Mouse (Mus musculus): ENCODE results near the gene Ahdc1. TPM values are rescaled to one million over a fixed set of nuclear protein-coding genes. Genes with fewer than 3 reads are reported as not detected.
A peak's percentile ranks its signal among the peaks of the same experiment; 100 is the strongest.

Ahdc1 gene
- polyA plus RNA-seq, 1 experiment from 2014 or later, result 7.5 TPM

- peaks cover 19% of the 10 kb centered on the region for H3K27me3 ChIP-seq (ENCODE audit: control insufficient read depth, insufficient read depth, low read length)
- ATAC-seq (replicated peaks; ENCODE audit: low FRiP score) (peak; percentile 6; the same call in 1 of the 2 replicates), DNase-seq (ENCODE audit: low spot score) (peak; percentile 74)
- H3K4me3 ChIP-seq (ENCODE audit: low read depth, low read length), result peak overlapping the region; percentile 93
- peak overlapping the region; percentile 88 for H3K27ac ChIP-seq (ENCODE audit: low read depth, low read length)
- H3K4me2 ChIP-seq (ENCODE audit: low read depth, low read length, severe bottlenecking), result peak overlapping the region; percentile 70
- 2% methylated on average over 13 of the region's 18 CpGs for WGBS
- peaks cover 30% of the 10 kb centered on the region for H3K4me1 ChIP-seq (replicated peaks; ENCODE audit: control insufficient read depth, insufficient read depth, low read length)
- H3K9ac ChIP-seq (ENCODE audit: low read length), result peak overlapping the region; percentile 93
- no peaks in the 10 kb centered on the region for H3K36me3 ChIP-seq (ENCODE audit: control insufficient read depth, insufficient read depth, low read length)
- no peaks in the 10 kb centered on the region for H3K9me3 ChIP-seq (ENCODE audit: control insufficient read depth, low read length)
Observed at GRCm38 (mm10) chr4:133013266-133013891, 2.3 kb downstream of the Ahdc1 start.

DNA sequence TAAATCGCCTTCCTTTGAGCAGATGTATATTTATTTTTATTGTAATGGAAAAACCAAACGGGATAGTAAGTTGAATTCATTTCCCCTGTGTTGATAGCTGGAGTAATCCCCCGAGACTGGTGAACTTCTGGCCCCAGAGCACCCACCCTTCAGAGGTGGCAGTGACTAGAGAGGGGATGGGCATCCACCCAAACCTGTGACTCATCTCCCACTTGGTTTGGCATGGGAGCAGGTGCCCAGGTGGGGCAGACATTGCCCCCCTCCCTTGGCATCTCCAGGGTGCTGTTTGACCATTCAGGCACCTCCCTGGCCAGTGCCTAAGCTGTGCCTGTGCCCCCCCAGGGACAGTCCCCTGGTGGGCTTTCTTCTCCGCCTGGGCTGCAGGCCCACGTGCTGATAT lies 3.0 kb downstream of the Ahdc1 start:
- no peaks in the 10 kb centered on the region for H3K36me3 ChIP-seq (ENCODE audit: control insufficient read depth, insufficient read depth, low read length)
- no peaks in the 10 kb centered on the region for H3K9me3 ChIP-seq (ENCODE audit: control insufficient read depth, low read length)
- no peak for DNase-seq (ENCODE audit: low spot score)
- H3K27me3 ChIP-seq (ENCODE audit: control insufficient read depth, insufficient read depth, low read length), result peaks cover 19% of the 10 kb centered on the region
- 32% methylated on average over 5 of the region's 5 CpGs for WGBS
- H3K4me1 ChIP-seq (replicated peaks; ENCODE audit: control insufficient read depth, insufficient read depth, low read length), result peaks cover 30% of the 10 kb centered on the region
- H3K4me3 ChIP-seq (ENCODE audit: low read depth, low read length), result no peak overlapping the region
- H3K27ac ChIP-seq (ENCODE audit: low read depth, low read length), result no peak overlapping the region
- no peak overlapping the region for H3K9ac ChIP-seq (ENCODE audit: low read length)
- ATAC-seq (replicated peaks; ENCODE audit: low FRiP score), result no peak
- peak overlapping the region; percentile 70; the same call in 1 of the 2 replicates for H3K4me2 ChIP-seq (ENCODE audit: low read depth, low read length, severe bottlenecking)

- Histone ChIP-seq H3K4me1 (replicated peaks; ENCODE audit: control insufficient read depth, insufficient read depth, low read length) (peaks cover 30% of the 10 kb centered on the region), H3K27ac (ENCODE audit: low read depth, low read length) (no peak overlapping the region), H3K9me3 (ENCODE audit: control insufficient read depth, low read length) (no peaks in the 10 kb centered on the region), H3K9ac (ENCODE audit: low read length) (no peak overlapping the region), H3K27me3 (ENCODE audit: control insufficient read depth, insufficient read depth, low read length) (peaks cover 11% of the 10 kb centered on the region), H3K36me3 (ENCODE audit: control insufficient read depth, insufficient read depth, low read length) (no peaks in the 10 kb centered on the region), H3K4me3 (ENCODE audit: low read depth, low read length) (no peak overlapping the region), H3K4me2 (ENCODE audit: low read depth, low read length, severe bottlenecking) (no peak overlapping the region)
- no peak for DNase-seq (ENCODE audit: low spot score)
- ATAC-seq (replicated peaks; ENCODE audit: low FRiP score), result no peak
- 38% methylated on average over 10 of the region's 10 CpGs for WGBS
Observed at GRCm38 (mm10) chr4:133014896-133015709, 4.0 kb downstream of the Ahdc1 start.

GRCm38 (mm10) chr4:133015710-133016651 lies 4.9 kb downstream of the Ahdc1 start:
- peaks cover 29% of the 10 kb centered on the region for H3K4me1 ChIP-seq (replicated peaks; ENCODE audit: control insufficient read depth, insufficient read depth, low read length)
- H3K27me3 ChIP-seq (ENCODE audit: control insufficient read depth, insufficient read depth, low read length), result peaks cover 2% of the 10 kb centered on the region
- no peak overlapping the region for H3K4me2 ChIP-seq (ENCODE audit: low read depth, low read length, severe bottlenecking)
- no peaks in the 10 kb centered on the region for H3K9me3 ChIP-seq (ENCODE audit: control insufficient read depth, low read length)
- H3K9ac ChIP-seq (ENCODE audit: low read length), result no peak overlapping the region
- H3K4me3 ChIP-seq (ENCODE audit: low read depth, low read length), result no peak overlapping the region
- ATAC-seq (replicated peaks; ENCODE audit: low FRiP score), result no peak
- DNase-seq (ENCODE audit: low spot score), result no peak
- no peaks in the 10 kb centered on the region for H3K36me3 ChIP-seq (ENCODE audit: control insufficient read depth, insufficient read depth, low read length)
- H3K27ac ChIP-seq (ENCODE audit: low read depth, low read length), result no peak overlapping the region
- 35% methylated on average over 9 of the region's 9 CpGs for WGBS

DNA sequence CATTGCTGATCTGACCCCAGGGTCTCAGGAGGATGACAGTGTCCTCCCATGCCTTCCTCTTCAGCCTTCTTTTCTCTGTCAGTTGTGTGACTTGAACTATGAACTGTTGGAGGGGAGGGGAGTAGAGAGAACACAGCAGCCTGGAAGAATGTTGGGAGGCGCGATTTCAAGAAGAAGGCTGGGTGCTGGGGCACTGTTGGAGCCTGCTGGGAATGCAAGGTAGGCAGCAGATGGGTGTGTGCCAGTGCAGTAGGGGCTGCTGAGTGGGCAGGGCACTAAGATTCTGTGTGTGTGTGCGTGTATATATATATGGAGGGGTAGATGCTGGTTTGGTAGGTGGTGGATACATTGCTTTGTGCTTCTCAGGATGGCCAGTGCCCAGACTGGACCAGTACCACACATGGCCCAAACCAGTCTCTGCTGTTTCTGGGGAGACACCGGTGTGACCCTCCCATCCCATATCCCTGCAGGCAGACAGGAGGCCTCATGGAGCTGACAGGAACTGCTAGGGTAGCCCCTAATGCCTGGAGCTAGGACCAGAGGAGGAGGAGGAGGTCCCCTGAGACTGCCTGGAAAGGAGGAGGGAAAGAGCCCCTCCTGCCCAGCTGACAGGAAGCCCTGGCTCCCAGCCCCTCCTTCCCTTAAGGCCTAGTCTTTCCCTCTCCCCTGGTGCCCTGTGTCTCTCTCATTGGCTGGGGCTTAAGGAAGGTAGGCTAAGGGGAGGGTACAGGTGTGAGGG lies 5.8 kb downstream of the Ahdc1 start:
- Histone ChIP-seq H3K4me2 (ENCODE audit: low read depth, low read length, severe bottlenecking) (no peak overlapping the region), H3K4me3 (ENCODE audit: low read depth, low read length) (no peak overlapping the region)

GRCm38 (mm10) chr4:133017597-133018262 lies 6.7 kb downstream of the Ahdc1 start:
- WGBS, result 55% methylated on average over 6 of the region's 6 CpGs
- Histone ChIP-seq H3K27ac (ENCODE audit: low read depth, low read length) (no peak overlapping the region), H3K36me3 (ENCODE audit: control insufficient read depth, insufficient read depth, low read length) (no peaks in the 10 kb centered on the region), H3K4me2 (ENCODE audit: low read depth, low read length, severe bottlenecking) (no peak overlapping the region), H3K9me3 (ENCODE audit: control insufficient read depth, low read length) (no peaks in the 10 kb centered on the region), H3K4me1 (replicated peaks; ENCODE audit: control insufficient read depth, insufficient read depth, low read length) (peaks cover 45% of the 10 kb centered on the region), H3K9ac (ENCODE audit: low read length) (no peak overlapping the region), H3K4me3 (ENCODE audit: low read depth, low read length) (no peak overlapping the region), H3K27me3 (ENCODE audit: control insufficient read depth, insufficient read depth, low read length) (no peaks in the 10 kb centered on the region)
- no peak for ATAC-seq (replicated peaks; ENCODE audit: low FRiP score)
- DNase-seq (ENCODE audit: low spot score), result no peak

More for the DNA sequence above, 5.8 kb downstream of the Ahdc1 start:
- Histone ChIP-seq H3K27ac (ENCODE audit: low read depth, low read length) (no peak overlapping the region), H3K9ac (ENCODE audit: low read length) (no peak overlapping the region), H3K36me3 (ENCODE audit: control insufficient read depth, insufficient read depth, low read length) (no peaks in the 10 kb centered on the region), H3K27me3 (ENCODE audit: control insufficient read depth, insufficient read depth, low read length) (no peaks in the 10 kb centered on the region), H3K4me1 (replicated peaks; ENCODE audit: control insufficient read depth, insufficient read depth, low read length) (peaks cover 36% of the 10 kb centered on the region), H3K9me3 (ENCODE audit: control insufficient read depth, low read length) (no peaks in the 10 kb centered on the region)
- DNase-seq (ENCODE audit: low spot score), result no peak
- WGBS, result 50% methylated on average over 4 of the region's 4 CpGs
- ATAC-seq (replicated peaks; ENCODE audit: low FRiP score), result no peak

DNA sequence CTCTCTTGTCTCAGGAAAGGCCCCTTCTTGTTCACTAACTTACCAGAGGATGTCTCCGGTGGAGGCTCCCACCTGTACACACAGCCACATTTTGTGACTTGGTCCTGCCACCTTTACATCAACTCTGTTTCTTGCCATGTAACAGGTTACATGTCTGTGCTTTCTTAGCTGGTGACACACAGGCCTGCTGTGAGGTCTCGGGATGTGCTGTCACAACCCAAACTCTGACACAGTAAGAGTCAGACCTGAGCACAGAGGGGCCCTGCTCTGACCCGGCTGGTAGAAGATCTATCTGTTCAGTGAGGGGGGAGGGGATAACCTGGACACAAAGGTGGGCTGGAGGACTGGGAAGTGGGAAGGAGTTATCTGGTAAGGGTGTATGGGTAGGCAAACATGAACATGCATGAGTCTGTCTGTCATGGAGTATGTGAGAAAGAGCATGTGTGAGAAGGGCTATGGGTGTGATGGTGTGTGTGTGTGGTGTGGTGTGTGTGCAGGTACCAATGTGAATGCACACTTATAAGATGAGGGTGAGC lies 7.3 kb downstream of the Ahdc1 start:
- DNase-seq (ENCODE audit: low spot score) (no peak), ATAC-seq (replicated peaks; ENCODE audit: low FRiP score) (no peak)
- Histone ChIP-seq H3K4me3 (ENCODE audit: low read depth, low read length) (no peak overlapping the region), H3K9ac (ENCODE audit: low read length) (no peak overlapping the region), H3K27ac (ENCODE audit: low read depth, low read length) (no peak overlapping the region), H3K27me3 (ENCODE audit: control insufficient read depth, insufficient read depth, low read length) (no peaks in the 10 kb centered on the region), H3K36me3 (ENCODE audit: control insufficient read depth, insufficient read depth, low read length) (no peaks in the 10 kb centered on the region), H3K9me3 (ENCODE audit: control insufficient read depth, low read length) (no peaks in the 10 kb centered on the region), H3K4me1 (replicated peaks; ENCODE audit: control insufficient read depth, insufficient read depth, low read length) (peaks cover 46% of the 10 kb centered on the region), H3K4me2 (ENCODE audit: low read depth, low read length, severe bottlenecking) (no peak overlapping the region)
- WGBS, result 68% methylated on average over 3 of the region's 3 CpGs

All from forebrain, embryonic 11.5 days (tissue).